Mouse (Mus musculus) liver, adult 2 months (tissue): ENCODE data around the gene Ajuba.

Source experiments
- CTCF ChIP-seq: fragments of 200-500 bp; IDR thresholded peaks from 2 replicates; pipeline ENCODE4 v1.5.1; 2011; ENCODE audit warnings: low read depth, low read length, control low read depth
- POLR2A ChIP-seq: fragments of 200-500 bp; IDR thresholded peaks from 2 replicates; pipeline ENCODE4 v1.6.1; 2011; ENCODE audit warnings: low read length, control low read depth; ENCODE audit not compliant: insufficient read depth; ENCODE audit errors: extremely low read depth

DNA sequence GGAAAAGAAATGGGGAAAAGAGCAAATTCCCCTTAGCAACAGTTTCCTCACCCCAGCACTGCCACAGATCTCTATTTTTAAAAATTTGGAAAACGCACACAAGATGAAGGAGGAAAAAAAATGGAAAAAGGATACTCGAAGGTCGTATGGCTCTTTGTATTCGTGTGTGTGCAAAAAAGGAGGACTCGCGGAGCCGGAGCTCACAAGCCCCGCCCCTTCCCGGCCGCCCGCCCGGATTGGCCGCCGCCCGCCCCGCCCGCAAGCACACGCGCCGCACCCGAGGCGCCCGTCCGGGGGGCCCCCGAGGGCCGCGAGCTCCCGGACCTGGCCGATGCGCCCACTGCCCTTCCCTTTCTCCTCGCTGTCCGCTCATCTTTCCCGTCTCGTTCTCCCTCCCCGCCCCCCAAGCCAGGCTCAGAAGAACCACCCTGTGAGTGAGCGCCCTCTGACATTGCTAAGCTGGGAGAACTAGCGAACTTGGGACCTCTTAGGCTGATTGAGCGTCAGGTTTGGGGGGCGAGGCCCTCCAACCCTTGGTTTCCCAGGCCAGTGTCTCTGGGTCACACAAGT, 28.5 kb upstream of the Ajuba start, which contains the start of gene 4931414P19Rik:
- TF ChIP-seq CTCF (no peak), POLR2A (0 out of 2 replicates have a peak, but pooled peaks have one; percentile 16)
